Mouse (Mus musculus) layer of hippocampus, adult 9-10 months (tissue): ENCODE measurements around the gene Cit.

Experiments used
- DNase-seq: peaks from one replicate; pipeline ENCODE4 v3.0.0; 2022; ENCODE audit warnings: low spot score

Gene Cit

DNA sequence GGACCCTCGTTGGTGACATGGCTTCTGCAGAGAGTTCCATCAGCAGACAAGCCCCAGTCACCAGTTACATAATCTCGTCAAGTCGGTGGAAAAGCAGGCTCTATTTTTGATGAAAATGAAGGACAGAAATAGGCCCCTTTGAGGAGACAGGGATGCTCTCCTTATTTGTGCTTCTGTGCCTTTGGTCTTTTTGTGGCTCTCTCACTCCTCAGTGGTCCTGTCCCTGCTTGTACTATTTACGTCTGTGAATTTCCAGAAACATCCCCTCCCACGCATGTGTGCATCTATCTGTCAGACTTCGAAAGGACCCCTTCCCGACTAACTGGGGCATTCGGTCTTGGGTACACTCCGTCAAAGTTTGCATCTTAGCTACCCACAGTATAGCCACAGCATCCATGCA is 116.7 kb downstream of the Cit start:
- DNase-seq, result no peak

DNA sequence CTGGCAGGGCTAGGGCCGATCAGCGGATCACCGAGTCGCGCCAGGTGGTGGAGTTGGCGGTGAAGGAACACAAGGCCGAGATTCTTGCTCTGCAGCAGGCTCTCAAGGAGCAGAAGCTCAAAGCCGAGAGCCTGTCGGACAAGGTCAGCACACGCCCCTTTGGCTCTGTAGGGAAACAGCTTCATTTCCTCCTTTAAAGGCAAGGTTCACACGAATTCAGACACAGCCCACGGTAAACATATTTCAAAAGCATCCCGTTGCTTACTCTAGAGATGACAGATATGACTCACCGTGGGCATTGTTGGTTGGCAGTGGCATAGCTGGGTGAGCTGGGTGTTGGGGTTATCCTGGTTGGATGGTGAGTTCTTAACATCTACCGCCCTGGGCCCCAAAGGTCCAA is 126.2 kb downstream of the Cit start:
- DNase-seq, result no peak

DNA sequence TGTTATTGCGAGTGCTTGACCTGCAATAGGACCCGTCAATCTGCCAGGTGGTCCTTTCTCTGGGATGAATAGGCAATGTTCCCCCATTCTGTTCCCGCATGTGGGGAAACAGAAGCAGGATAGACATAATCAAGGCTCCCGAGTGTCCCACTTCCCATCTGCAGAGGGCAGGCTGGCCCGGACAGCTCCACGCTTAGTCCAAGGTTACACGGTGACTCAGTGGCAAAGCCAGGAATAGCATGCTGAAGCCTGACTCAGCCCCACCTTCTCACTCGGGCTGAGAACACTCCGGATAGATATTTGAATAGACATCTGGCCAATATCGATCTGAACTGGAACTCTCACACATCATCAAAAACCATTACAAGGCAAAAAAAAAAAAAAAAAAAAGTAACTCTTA is 130.6 kb downstream of the Cit start:
- no peak for DNase-seq

DNA sequence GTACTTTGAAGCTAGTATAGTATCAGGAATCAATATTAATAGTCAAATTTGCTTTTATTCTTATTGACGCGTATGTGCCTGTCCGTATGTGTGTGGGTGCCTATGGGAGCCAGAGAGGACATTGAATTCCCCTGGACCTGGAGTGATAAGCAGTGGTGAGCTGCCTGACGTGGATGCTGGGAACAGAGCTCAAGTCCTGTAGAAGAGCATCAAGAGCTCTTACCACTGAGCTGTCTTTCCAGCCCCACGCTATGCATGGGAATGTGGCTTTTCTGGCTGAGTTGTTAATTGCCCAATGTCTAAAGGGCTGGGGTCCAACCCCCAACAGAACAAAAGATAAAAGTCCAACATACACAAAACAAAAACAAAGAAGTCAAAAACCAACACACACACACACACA is 131.4 kb downstream of the Cit start:
- DNase-seq, result no peak

DNA sequence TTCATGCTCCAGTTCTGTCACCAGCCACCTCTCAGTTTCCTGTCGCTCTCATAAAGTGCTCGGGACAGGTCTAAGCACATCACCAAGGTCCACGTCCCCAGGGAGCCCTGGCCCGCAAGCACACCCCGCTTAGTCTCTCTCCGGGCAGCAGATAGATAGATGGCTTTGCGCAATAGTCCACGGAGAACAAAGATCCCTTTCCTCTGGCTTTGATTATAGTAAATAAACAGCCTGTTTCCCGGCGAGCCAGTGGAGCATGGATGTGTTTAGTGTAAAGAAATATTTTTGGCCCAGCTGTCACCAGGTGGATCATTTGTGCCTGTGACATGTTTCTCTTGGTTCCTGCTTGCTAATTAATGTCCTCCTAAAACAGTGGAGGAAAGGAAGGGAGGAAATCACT is 132.2 kb downstream of the Cit start:
- no peak for DNase-seq

DNA sequence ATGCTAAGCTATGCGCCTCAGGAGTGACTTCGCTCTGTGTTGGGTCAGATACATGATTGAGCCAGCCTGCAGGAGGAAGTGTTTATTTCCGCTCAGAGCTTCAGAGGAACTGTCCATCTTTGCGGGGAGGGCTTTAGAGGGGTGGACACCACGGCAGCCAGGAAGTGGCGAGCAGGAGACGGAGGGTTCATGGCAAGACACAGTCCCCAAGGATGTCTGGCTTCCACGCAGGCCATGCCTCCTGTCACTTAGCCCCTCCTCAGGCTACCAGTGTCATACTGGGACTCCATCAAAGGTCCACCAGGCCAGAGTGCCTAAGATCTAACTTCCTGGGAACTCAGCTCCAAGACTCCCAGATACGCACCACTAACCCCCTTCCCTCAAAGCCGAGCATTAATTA is 132.7 kb downstream of the Cit start:
- no peak for DNase-seq

DNA sequence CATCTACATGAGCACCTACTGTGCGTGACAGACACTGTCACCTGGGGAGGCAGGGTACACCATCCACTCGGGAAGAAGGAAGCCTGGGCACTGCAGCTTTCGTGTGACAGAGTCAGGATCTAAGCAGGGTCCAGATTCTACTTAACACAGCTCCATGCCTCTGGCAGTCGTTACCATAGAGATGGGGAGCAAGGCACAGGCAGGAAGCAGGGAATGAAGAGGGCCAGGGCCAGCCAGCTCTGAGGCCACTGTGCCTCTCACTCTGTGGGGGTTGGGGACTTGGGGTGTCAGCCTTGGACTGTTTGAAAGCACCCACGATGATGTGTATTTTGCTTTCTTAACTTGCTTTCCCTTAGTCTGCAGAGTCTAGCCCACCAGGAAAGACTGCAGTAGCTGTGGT is 133.2 kb downstream of the Cit start:
- no peak for DNase-seq

DNA sequence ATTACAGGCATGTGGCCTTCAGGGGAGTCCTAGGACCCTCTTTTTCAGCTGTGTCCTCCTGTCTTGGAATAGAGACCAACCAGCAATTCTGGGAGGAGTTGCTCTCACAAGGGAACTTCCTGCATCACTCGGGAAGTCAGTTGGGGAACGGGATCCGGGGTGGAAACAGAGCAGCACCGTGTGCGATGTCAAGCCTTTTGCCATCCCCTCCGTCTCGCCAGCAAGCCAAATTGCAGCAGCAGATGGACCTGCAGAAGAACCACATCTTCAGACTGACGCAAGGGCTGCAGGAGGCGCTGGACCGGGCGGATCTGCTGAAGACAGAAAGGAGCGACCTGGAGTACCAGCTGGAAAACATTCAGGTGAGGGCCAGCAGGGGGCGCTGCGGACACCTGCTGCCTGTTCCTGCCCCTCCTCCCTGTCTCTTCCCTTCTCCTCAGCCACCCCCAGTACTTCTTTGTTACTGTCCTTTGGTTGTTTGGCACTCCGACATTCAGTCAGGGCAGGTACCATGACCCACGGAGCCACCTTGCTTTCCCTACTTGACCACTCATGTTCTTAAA is 134.1 kb downstream of the Cit start:
- DNase-seq, result no peak

DNA sequence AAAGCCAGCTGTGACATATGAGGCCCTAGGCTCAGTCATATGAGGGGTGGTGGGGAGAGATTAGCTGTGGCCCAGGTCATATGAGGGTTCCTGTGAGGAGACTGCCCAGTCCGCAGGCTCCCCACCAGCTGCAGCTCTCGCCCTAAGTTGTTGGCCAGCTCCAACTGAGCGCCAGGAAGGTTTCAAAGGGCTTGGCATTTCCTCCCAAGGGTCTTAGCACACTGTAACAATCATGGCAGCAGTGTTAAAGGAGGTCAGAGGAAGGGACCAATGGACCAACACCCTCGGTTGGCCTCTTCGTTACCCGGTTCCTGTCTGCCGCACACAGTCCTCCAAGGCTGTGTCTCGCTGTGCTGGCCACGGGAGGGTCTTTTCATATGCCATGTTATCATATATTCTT is 135.5 kb downstream of the Cit start:
- no peak for DNase-seq

DNA sequence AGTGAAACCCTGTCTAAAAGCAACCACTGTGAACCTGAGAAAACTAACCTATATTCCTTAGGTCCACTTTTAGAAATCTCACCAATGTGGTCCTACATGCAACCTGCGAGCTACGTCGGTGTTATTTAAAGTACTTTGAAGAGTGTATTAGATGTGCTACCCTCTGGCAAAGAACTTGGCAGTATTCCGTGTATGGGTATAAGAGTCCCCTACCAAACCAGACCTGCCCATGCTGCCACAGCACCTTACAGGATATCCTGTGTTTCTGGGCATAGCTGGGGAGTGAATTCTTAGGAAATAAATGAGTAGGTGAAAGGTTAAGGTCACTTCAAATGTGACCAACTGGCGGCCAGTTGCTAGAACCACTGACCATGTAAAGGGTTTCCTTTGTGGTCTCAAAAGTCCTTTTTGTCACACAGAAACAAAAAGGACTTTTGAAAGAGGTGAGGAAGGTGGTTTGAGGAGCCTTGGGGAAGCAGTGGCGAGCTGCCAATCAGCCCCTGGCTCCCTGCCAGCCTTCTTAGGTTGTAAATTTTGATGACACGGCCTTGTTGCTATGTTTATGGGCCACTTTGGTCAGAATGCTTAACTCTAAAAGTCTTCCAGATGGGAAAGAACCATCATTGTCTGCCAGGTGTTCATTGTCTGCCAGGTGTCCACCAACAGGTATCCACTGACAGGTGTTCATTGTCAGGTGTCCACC is 137.7 kb downstream of the Cit start:
- no peak for DNase-seq

DNA sequence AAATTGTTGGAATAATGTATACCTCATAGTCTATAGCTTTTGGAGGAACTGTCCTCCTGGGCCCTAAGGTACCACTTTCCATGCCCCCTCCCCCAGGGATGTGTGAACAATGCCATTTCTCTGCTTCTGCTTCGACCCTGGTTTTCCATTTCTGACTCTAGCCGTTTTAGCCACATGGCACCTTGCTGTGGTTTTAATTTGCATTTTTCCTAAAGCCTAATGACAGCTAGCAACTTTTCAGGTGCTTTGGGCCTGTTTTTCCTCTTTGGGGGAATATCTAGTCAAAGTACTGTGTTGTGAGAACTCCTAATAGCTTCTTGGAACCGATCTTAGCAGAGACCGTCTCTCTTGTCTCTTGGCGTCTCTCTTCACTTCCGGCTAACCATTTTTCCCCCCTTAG is 139.3 kb downstream of the Cit start:
- no peak for DNase-seq

DNA sequence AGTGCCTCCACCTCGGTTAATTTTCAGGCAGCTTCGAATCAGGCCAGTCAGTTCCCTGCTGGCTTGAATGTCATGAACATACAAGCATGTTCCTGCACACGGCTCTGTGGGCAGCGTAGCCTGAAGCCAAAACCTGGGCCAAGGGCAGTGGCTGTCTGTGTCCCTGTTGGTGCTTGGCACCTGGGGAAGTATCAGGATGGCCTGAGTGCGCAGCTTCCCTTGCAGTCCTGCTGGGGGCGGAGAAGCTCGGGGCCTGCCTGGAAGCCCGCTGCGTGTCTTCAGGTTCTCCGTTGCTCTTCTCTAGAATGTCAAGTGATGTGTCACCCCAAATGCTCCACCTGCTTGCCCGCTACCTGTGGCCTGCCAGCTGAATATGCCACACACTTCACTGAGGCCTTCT is 140.0 kb downstream of the Cit start:
- DNase-seq, result no peak

DNA sequence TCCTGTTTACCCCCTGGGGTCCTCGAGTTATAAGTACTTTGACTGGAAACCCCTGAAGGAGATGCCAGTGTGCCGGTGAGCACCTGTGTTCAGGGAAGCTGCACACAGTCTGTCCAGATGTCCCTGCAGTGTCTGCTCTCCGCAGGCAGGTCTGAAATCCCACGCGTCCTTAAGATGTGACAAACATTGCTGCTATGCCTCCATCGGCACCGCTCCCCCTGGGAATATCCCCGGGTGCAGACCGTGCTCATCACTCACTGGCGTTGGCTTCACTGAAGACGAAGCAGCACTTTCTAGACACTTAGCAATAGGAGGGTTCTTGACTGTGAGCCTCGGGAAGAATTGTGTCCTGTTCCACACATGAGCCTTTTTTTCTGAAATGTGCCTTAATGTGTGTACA is 142.2 kb downstream of the Cit start:
- DNase-seq, result no peak

DNA sequence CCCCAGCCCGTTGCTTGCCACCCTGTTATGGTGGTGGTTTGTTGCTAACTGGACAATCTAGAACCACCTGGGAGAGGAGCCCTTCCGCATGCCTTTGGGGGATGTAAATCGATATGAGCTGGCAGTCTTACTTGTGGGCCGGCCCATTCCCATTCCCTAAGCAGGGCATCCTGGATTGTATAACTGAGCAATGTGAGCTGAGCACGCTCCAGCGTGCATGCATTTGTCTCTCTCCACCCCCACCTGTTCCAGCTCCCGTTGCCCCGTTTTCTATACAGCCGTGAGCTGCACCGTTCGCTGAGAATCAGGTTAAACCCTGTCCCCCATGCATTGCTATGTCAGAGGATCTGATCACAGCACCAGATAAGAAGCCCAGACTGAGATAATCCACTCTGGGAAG is 146.6 kb downstream of the Cit start:
- no peak for DNase-seq

DNA sequence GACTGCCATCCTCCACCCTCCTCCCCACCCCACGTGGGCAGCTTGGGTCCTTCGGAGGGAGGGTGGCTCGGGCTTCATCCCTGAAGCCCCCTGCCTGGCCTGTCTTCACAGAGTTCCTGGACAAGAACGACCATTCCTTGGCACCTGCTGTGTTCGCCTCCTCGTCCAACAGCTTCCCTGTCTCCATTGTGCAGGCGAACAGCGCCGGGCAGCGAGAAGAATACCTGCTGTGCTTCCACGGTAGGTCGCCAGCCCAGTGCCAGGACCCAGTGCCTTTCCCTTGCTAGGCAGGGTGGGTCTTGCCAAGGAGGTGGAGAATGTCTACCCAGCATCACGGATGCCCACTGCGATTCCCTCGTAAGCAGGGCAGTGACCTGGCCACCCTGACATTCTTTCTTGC is 149.0 kb downstream of the Cit start:
- DNase-seq, result no peak

DNA sequence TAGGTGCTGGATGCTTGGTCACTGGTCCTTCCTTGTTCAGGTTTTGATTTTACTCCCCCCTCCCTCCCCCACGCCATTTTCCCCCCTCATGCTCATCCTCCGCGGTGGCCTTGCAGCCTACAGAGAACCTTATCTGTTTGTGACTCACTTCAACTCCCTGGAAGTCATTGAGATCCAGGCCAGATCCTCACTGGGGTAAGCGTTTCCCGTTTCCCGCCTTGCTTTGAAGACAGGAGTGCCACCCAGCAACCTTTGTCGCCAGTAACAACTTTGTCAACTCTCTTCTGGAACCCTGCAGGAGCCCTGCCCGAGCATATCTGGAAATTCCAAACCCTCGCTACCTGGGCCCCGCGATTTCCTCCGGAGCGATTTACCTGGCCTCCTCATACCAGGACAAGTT is 152.3 kb downstream of the Cit start:
- no peak for DNase-seq

DNA sequence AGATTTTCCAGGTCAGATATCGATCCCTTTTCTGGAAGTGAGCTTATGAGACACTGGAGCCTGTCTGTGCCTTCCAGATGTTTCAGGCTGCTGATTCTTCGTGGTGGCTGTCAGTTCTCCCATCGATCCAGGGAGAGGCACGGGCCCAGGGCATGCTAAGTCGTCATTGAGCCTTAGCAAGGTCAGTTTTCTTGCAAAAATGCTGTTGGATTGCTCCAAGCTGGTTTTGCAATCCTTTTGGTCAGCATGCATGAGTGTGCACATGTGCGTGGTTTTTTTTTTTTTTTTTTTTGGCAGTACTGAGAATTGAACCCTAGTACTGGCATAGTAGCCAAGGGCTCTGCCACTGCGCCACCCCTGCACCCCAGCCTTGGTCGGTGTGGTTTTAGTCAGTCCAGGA is 158.1 kb downstream of the Cit start:
- no peak for DNase-seq

DNA sequence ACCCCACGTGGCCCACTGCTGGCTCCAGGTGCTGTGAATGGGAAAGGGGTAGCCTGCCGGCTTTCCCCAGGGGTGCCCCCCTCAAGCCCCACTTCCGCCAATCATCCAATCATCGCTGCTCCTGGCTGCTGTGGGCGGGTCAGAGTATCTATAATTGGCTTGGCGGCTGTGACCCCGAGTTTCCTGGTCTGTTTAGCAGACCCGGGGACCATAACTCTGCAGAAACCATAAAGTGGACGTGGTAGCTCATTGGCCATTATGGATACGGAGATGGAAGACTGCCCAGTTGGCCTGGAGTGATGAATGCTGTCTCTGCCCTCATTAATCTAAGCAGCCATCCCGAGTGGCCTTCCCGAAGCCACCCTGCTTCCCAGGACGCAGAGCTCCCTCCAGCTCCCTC is 158.7 kb downstream of the Cit start:
- DNase-seq, result no peak

DNA sequence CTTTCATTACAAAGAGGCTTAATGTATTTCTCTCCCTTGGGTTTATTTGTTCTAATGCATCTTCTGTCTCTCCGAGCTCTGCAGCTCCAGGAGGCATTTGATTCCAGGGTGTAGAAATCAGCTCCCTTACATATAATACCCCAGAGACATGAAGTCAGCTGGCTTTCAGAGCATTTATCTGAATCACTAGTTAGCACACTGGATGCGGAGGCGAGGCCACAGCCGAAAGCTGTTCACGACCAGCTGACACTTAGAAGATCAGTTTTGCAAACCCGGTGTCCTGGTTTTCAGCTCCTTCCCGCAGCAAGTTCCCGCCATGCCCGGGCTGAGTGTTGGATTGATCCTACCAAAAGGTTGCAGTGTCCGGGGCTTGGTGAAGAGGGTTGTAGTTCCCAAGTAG is 159.2 kb downstream of the Cit start:
- no peak for DNase-seq

DNA sequence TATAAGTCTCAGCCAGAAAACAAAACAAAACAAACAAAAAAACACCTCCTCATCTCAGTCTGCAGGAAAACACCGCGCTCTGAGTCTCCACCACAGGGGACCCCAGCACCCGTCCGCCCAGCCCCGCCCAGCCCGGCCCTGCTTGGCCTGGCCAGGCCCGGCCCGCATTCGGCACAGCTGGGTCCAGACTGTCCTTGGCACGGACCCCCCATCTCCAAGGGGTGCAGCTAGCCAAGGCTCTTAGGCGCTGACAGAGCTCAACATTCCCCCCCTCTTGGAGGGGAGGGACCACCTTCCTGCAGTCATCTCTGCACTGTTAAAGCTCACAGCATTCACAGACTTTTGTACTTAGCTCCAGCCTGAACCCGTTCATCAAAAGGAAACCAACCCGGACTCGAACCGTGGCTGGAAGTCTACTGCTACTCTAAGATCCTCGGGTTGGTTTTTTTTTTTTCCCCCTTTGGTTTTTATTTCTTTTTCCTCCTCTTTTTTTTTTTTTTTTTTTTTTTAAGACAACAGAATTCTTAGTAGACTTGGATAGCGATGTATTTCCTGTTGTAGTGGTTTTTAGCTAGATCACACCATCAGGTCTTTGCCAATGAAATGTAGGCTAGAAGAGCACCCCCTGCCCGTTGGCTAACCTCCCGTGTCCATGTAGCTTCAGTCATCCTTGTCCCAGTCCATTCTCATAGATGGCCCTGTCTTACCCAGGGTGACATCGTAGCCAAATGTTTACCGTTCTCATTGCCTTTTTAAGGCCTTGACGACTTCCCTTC is 161.4 kb downstream of the Cit start:
- DNase-seq, result no peak

DNA sequence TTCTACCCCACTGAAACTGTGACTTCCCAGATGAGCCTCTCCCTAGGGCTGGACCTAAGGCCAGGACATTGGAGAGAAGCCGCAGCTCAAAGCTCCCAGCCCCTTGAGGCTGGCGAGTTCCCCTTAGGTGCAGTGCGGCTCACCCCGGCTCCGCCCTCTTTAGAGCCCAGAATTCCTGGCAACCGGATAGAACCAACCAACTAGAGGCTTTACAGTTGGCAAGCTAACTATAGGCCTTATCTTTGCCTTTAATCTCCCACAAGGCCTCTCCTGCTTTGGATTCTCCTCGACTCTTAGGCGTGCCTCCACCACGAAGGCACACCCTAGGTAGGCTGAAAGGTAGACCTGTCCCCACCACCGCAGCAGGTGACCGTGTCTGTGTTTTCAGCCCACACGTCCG is 162.6 kb downstream of the Cit start:
- DNase-seq, result no peak

DNA sequence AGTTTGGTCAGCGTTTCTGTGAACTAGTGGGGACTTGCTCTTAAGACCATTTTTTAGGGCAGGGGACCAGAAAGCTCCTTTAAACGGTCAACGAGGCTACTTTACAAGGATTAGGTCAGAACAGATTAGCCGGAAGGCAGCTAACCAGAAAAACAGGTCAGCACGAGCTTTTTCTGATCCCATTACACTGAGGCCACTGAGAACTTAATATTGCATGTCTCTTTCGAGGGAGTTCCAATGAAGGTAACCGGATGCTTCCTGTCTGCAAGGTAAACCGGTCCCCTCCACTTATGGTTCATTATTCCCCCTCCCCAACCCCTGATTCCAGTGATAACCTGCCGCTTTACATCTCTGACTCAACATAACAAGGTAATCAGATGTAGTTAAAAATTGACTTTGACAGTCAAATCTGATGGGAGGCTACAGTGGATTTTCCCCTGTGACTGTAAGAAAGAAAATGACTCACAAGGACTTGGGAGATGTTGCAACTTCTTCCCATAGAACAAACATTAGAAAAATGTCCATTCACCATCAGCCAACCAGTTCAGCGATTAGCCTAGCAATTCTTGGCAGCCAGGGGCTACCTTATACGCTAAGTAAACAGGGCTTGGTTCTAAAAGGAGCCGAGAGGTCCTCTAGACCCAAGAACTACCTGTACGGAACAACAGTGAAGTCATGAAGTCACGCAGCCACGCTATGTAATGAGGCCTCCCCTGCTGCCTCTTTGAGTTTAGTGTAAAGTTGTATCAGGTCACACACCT is 164.2 kb downstream of the Cit start:
- DNase-seq, result no peak
